Mouse (Mus musculus): Measurements from ENCODE around the gene Abcg4. TPM values are rescaled to one million over a fixed set of nuclear protein-coding genes. Genes with fewer than 3 reads are reported as not detected.
"Not testable (repeated sequence)": the region's sequence is repeated elsewhere in the genome, so short reads cannot be mapped to it uniquely, and the experiment has no call there.

The Abcg4 gene
- polyA plus RNA-seq (2015; fragmentation: Nextera tagmentation; extraction: Ambion mirVana) = 16.9 and 21.8 TPM in 2 replicates

DNA sequence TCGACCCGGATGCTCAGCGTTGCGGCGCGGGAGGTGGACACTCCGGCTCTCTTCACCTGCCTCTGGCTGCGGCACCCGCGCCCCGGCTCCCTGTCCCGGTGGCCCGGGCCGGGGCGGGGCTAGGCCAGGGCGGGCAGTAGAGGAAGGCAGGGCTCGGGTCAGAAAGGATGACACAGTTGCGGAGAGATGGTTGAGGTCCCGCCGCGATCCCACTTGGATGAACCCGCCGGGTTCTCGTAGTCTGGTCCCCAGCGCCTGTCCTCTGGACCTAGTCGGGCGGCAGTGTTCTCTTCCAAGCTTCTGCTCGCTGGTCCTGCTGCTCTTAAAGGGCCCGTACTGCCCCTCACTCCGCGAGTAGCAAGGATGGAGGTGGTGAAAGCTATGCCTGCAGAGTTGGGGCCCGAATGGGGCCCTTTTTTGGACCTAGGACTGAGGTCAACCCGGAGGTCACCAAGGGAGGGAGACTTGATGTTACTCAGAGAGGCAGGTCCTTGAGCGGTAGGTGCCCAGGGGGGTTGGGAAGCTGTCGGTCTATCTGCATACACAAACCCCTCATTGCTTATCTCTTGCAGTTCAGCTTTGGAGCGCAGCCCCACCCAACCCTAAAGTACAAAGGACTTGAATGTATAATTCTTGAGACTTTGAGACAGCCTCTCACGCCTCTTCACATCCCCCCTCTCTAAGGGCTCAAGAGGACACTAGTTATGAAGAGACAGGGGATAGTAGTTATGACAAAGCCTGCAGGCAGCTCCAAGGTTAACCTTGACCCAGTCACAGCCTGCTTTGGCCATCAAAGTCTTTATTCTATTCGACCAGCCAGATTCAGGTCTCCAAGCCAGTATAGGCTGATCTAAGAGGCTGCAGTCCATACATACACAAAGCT is at the start of gene Abcg4:
TSS of gene Abcg4 (minus strand) at position 540 of the 883 bp plus-strand sequence.
- Histone ChIP-seq H3K27me3 (replicated peaks; ENCODE audit: control insufficient read depth, insufficient read depth, low read length) (no peaks in the 10 kb centered on the region), H3K9me3 (ENCODE audit: control insufficient read depth, low read length) (no peaks in the 10 kb centered on the region), H3K9ac (replicated peaks; ENCODE audit: low read depth, low read length) (peak within 1 kb of the TSS; percentile 90), H3K36me3 (ENCODE audit: control insufficient read depth, insufficient read depth) (peaks cover 20% of the 10 kb centered on the region), H3K4me2 (ENCODE audit: low read length) (peak within 1 kb of the TSS; percentile 95), H3K4me1 (replicated peaks; ENCODE audit: control insufficient read depth, insufficient read depth, low read length) (peaks cover 26% of the 10 kb centered on the region), H3K27ac (ENCODE audit: low read length) (peak within 1 kb of the TSS; percentile 51), H3K4me3 (replicated peaks; ENCODE audit: low read length) (peak within 1 kb of the TSS; percentile 70)
- ATAC-seq = peak; percentile 71
- 3% methylated on average over 38 of the region's 38 CpGs for WGBS

DNA sequence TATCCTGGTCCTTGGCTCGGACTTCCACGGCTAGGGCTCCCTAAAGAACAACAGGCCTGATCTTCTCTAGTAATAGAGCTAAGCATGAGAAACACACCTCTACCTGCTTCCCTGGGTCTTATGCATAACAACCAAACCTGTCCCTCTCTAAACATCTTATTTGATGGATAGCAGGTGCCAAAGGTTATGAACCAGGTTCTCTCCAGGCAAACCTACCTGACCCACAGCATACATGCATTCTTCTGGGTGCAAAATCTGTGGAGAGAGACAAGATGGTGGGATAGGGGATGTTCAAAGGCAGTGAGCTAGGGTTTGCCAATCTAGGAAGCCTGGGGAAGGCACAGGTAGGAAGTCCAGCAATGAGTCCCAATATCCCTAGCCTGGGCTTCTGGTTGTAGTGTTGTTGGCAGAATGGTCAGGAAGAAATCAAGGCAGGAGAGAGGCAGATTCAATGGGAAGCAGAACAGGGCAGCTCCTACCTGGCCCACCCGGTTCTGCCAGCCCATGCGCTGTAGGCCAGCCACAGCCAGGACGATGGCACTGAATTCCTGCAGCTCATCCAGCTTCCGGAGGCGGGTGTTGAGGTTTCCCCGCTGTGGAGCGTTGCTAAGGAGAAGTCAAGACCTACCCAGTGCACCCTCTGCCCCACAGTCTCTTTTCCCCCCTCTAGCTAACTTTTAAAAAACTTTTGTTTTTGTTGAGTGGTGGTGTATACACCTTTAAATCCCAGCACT is 49.2 kb upstream of the Abcg4 start:
- Histone ChIP-seq H3K9me3 (ENCODE audit: control insufficient read depth, low read length) (no peaks in the 10 kb centered on the region), H3K27ac (ENCODE audit: low read length) (no peak overlapping the region), H3K4me1 (replicated peaks; ENCODE audit: control insufficient read depth, insufficient read depth, low read length) (peaks cover 22% of the 10 kb centered on the region), H3K4me2 (ENCODE audit: low read length) (peak overlapping the region; percentile 93), H3K4me3 (replicated peaks; ENCODE audit: low read length) (no peak overlapping the region), H3K27me3 (replicated peaks; ENCODE audit: control insufficient read depth, insufficient read depth, low read length) (no peaks in the 10 kb centered on the region), H3K9ac (replicated peaks; ENCODE audit: low read depth, low read length) (no peak overlapping the region), H3K36me3 (ENCODE audit: control insufficient read depth, insufficient read depth) (peaks cover 13% of the 10 kb centered on the region)
- ATAC-seq = no peak
- 60% methylated on average over 9 of the region's 9 CpGs for WGBS

DNA sequence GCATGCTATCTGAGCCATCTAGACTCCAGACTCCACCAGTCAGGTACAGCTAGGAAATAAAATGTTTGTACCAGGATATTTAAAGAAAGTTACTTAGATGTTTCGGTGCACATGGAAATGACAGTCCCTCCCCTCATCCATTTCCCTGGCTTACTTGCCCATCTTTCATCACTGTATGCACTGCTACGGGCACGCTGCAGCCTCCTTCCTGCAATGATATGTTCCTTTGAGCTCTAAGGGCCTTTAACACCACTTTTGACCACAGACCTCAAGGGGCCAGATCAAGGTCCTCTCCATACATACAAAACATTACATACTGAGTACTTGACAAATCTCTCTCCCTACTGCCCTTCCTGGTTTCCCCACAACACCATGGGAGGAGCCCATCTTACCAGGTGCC is 48.5 kb upstream of the Abcg4 start:
- Histone ChIP-seq H3K27me3 (replicated peaks; ENCODE audit: control insufficient read depth, insufficient read depth, low read length) (no peaks in the 10 kb centered on the region), H3K36me3 (ENCODE audit: control insufficient read depth, insufficient read depth) (peaks cover 17% of the 10 kb centered on the region), H3K9me3 (ENCODE audit: control insufficient read depth, low read length) (no peaks in the 10 kb centered on the region), H3K4me1 (replicated peaks; ENCODE audit: control insufficient read depth, insufficient read depth, low read length) (peaks cover 22% of the 10 kb centered on the region), H3K27ac (ENCODE audit: low read length) (no peak overlapping the region), H3K4me3 (replicated peaks; ENCODE audit: low read length) (peak overlapping the region; percentile 94), H3K4me2 (ENCODE audit: low read length) (peak overlapping the region; percentile 93), H3K9ac (replicated peaks; ENCODE audit: low read depth, low read length) (0 out of 2 replicates have a peak overlapping the region, but pooled peaks have one; percentile 42)
- ATAC-seq = no peak
- WGBS = 64% methylated on average over 3 of the region's 3 CpGs

DNA sequence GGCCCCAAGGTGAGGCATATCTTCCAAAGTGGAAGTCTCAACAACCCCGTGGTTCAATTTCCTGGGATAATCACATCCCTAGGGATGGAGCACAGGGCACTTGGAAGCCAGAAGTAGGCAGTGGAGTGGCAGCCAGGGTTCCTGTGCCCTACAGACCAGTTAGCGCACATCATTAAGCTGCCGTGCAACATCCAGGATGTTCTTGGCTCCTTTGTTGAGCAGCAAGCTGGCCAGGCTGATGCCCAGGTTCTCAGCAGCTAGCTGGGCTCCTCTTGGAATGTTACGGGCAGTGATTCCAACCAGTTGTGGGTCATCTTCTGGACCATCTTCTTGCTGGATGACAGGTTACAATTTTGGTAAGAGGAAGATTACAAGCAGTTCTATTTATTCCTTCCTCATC is 48.1 kb upstream of the Abcg4 start:
- Histone ChIP-seq H3K36me3 (ENCODE audit: control insufficient read depth, insufficient read depth) (peaks cover 22% of the 10 kb centered on the region), H3K4me1 (replicated peaks; ENCODE audit: control insufficient read depth, insufficient read depth, low read length) (peaks cover 22% of the 10 kb centered on the region), H3K4me2 (ENCODE audit: low read length) (peak overlapping the region; percentile 93), H3K9ac (replicated peaks; ENCODE audit: low read depth, low read length) (peak overlapping the region; percentile 42; the same call in 1 of the 2 replicates), H3K4me3 (replicated peaks; ENCODE audit: low read length) (peak overlapping the region; percentile 94)
- H3K9me3 ChIP-seq (ENCODE audit: control insufficient read depth, low read length); H3K27me3 ChIP-seq (replicated peaks; ENCODE audit: control insufficient read depth, insufficient read depth, low read length); ATAC-seq; H3K27ac ChIP-seq (ENCODE audit: low read length): not testable (repeated sequence)
- WGBS = 27% methylated on average over 4 of the region's 4 CpGs

DNA sequence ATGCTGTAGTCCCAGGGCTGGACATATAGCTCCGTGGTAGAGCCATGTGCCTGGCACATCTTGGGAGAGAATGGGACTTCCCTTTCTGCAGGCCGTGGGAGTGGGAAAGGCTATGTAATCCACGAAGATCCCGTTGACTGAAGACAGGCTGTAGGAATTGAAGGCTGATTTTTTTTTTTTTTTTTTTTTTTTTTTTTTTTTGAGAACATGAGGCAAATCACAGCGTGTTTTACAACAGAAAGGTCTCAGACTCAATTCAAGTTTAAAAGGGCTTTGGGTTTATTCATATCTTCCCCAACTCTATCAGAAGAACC is 47.6 kb upstream of the Abcg4 start:
- H3K36me3 ChIP-seq (ENCODE audit: control insufficient read depth, insufficient read depth) = peaks cover 23% of the 10 kb centered on the region
- peak overlapping the region; percentile 96 for H3K9ac ChIP-seq (replicated peaks; ENCODE audit: low read depth, low read length)
- 0% methylated on average over 5 of the region's 5 CpGs for WGBS
- H3K27ac ChIP-seq (ENCODE audit: low read length) = no peak overlapping the region
- H3K9me3 ChIP-seq (ENCODE audit: control insufficient read depth, low read length) = no peaks in the 10 kb centered on the region
- peak overlapping the region; percentile 93 for H3K4me2 ChIP-seq (ENCODE audit: low read length)
- no peak for ATAC-seq
- peaks cover 22% of the 10 kb centered on the region for H3K4me1 ChIP-seq (replicated peaks; ENCODE audit: control insufficient read depth, insufficient read depth, low read length)
- peak overlapping the region; percentile 94 for H3K4me3 ChIP-seq (replicated peaks; ENCODE audit: low read length)
- H3K27me3 ChIP-seq (replicated peaks; ENCODE audit: control insufficient read depth, insufficient read depth, low read length) = no peaks in the 10 kb centered on the region

DNA sequence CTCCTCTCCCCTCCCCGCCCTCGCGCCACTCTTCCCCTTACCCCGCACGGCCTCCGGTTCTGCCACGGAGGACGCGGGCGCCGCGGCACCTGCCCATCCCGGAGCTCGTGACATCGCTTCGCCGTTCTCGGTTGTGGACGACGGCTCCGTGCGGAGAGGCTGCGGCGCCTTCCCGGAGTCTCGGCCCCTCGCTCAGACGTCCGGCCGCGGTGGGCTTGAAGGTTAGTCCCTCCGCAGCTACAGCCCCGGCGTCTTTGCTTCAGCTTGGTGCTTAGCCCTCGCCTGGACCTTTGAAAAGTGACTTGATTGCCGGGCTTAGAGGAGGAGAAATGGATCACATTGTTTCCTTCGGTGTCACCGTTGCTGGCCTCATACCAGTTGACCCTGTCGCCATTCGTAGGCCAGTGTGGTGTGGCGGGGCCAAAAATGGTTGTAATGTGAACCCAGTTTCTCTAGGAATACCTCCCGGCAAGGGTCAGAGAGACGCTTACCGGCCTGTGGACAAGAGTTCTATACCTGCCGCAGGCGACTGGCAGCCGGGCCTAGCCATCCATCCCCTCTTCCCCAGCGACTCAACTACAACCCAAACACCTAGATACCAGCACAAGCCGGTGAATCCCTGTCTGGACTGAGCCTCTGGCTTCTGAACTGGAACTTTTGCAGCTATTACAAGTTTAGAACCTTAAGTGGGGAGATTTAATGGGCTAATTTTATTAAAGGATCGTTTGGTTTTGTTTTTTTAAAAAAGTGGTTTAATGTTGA is 47.1 kb upstream of the Abcg4 start:
- Histone ChIP-seq H3K4me2 (ENCODE audit: low read length) (peak overlapping the region; percentile 93), H3K36me3 (ENCODE audit: control insufficient read depth, insufficient read depth) (peaks cover 23% of the 10 kb centered on the region), H3K9ac (replicated peaks; ENCODE audit: low read depth, low read length) (peak overlapping the region; percentile 96), H3K4me1 (replicated peaks; ENCODE audit: control insufficient read depth, insufficient read depth, low read length) (peaks cover 22% of the 10 kb centered on the region), H3K4me3 (replicated peaks; ENCODE audit: low read length) (peak overlapping the region; percentile 94), H3K27ac (ENCODE audit: low read length) (peak overlapping the region; percentile 92), H3K9me3 (ENCODE audit: control insufficient read depth, low read length) (no peaks in the 10 kb centered on the region), H3K27me3 (replicated peaks; ENCODE audit: control insufficient read depth, insufficient read depth, low read length) (no peaks in the 10 kb centered on the region)
- 0% methylated on average over 50 of the region's 50 CpGs for WGBS
- no peak for ATAC-seq

DNA sequence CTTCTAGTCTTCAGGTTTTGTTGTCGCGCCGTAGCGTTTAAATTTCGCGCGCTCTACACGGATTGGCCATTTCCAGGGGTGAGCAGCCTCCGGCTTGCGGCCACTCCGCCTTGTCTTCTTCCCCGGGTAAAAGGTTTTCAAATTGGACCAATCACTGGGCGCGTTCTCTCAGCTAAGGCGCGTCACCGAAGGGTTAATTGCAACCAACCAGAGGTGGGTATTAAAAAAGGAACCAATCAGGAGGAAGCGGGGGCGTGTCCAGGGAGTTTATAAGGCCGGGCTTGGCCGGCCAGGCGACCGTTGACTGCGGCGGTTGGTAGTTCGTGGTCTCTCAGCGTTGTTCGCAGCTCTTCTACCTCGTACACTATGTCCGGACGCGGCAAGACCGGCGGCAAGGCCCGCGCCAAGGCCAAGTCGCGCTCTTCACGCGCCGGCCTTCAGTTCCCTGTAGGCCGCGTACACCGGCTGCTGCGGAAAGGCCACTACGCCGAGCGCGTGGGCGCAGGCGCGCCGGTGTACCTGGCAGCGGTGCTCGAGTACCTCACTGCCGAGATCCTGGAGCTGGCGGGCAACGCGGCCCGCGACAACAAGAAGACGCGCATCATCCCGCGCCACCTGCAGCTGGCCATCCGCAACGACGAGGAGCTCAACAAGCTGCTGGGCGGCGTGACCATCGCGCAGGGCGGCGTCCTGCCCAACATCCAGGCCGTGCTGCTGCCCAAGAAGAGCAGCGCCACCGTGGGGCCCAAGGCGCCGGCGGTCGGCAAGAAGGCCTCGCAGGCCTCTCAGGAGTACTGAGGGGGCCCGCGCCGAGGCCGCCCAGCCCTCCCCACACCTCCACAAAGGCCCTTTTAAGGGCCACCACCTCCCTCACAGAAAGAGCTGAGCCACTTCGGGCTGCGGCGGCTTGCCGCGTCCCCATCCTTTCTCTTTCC is 46.2 kb upstream of the Abcg4 start, which contains the start of gene H2afx:
TSS of gene H2afx (plus strand) at position 299 of the 935 bp plus-strand sequence.
- Histone ChIP-seq H3K4me3 (replicated peaks; ENCODE audit: low read length) (peak within 1 kb of the TSS; percentile 94), H3K27ac (ENCODE audit: low read length) (peak within 1 kb of the TSS; percentile 92), H3K9me3 (ENCODE audit: control insufficient read depth, low read length) (no peaks in the 10 kb centered on the region), H3K27me3 (replicated peaks; ENCODE audit: control insufficient read depth, insufficient read depth, low read length) (no peaks in the 10 kb centered on the region), H3K4me1 (replicated peaks; ENCODE audit: control insufficient read depth, insufficient read depth, low read length) (peaks cover 22% of the 10 kb centered on the region), H3K36me3 (ENCODE audit: control insufficient read depth, insufficient read depth) (peaks cover 25% of the 10 kb centered on the region), H3K9ac (replicated peaks; ENCODE audit: low read depth, low read length) (peak within 1 kb of the TSS; percentile 96), H3K4me2 (ENCODE audit: low read length) (peak within 1 kb of the TSS; percentile 93)
- WGBS = 0% methylated on average over 91 of the region's 91 CpGs
- ATAC-seq = peak; percentile 97

DNA sequence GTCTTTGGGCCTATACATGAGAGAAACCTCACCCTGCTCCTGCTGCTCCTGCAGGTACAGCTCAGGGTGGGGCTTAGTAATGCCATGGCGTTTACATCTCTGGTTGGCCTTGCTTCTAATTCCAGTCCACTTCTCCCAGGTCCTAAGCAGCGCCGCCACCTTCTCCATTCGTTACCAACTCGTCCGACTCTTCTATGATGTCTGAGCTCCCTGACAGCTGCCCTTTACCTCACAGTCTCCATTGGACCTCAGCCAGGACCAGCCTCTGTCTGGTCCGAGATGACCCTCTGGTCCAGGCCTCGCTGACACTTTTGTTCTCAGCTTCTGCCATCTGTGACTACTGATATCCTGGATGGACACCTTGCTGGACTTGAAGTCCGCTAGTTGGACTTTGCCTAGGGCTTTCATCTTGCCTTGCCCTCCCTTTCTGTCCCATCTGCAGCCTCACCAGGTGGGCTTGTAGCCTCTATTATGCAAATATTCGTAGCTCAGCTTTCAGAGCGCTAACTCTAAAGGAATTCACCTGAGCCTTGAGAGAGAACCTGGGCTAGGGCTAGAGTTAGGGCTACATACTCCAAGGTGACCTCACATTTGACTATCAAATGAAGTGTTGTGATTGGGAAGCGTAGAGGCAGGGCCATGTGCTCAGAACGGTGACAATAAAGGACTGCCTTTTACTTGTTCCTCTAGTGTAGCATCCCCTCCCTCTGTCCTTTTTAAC is 44.7 kb upstream of the Abcg4 start:
- Histone ChIP-seq H3K36me3 (ENCODE audit: control insufficient read depth, insufficient read depth) (peaks cover 25% of the 10 kb centered on the region), H3K9me3 (ENCODE audit: control insufficient read depth, low read length) (no peaks in the 10 kb centered on the region), H3K4me2 (ENCODE audit: low read length) (no peak overlapping the region), H3K4me1 (replicated peaks; ENCODE audit: control insufficient read depth, insufficient read depth, low read length) (peaks cover 22% of the 10 kb centered on the region), H3K4me3 (replicated peaks; ENCODE audit: low read length) (no peak overlapping the region), H3K27ac (ENCODE audit: low read length) (no peak overlapping the region), H3K27me3 (replicated peaks; ENCODE audit: control insufficient read depth, insufficient read depth, low read length) (no peaks in the 10 kb centered on the region), H3K9ac (replicated peaks; ENCODE audit: low read depth, low read length) (no peak overlapping the region)
- WGBS = 94% methylated on average over 13 of the region's 13 CpGs
- ATAC-seq = no peak
